Mouse (Mus musculus) ES-E14 (cell line): ENCODE data around the gene Fbxo11. TPM values are rescaled to one million over a fixed set of nuclear protein-coding genes. Genes with fewer than 3 reads are reported as not detected.

Experiments
- DNase-seq: peaks from one replicate; pipeline ENCODE4 v3.0.0-alpha.2; 2013; ENCODE audit warnings: low read depth, low spot score
- H3K27ac ChIP-seq: 2 replicates; pipeline ENCODE4 v1.5.1; 2012; ENCODE audit warnings: low read depth, mild to moderate bottlenecking, low read length, moderate library complexity, mixed read lengths; ENCODE audit not compliant: poor library complexity, insufficient read depth, severe bottlenecking
- H3K36me3 ChIP-seq: 2 replicates; pipeline ENCODE4 v1.6.1; 2012; ENCODE audit warnings: mild to moderate bottlenecking, low read length, moderate library complexity, mixed read lengths; ENCODE audit not compliant: control insufficient read depth, poor library complexity, insufficient read depth, severe bottlenecking
- H3K4me1 ChIP-seq, 2 experiments: fragments of 150-350 bp in 1 of 2; sonication (generic) in 1 of 2; 2 replicates each; pipeline ENCODE4 v1.6.1; 2012; ENCODE audit warnings: low read length in 2 of 2, mild to moderate bottlenecking in 1 of 2, mixed read lengths in 1 of 2; ENCODE audit not compliant: control insufficient read depth in 2 of 2, insufficient read depth in 2 of 2, poor library complexity in 1 of 2
- H3K4me3 ChIP-seq, 2 experiments: fragments of 150-350 bp in 1 of 2; sonication (generic) in 1 of 2; 2 replicates each; pipeline ENCODE4 v1.5.1; 2012; ENCODE audit warnings: low read length in 2 of 2, low read depth in 1 of 2, mild to moderate bottlenecking in 1 of 2, mixed read lengths in 1 of 2; ENCODE audit not compliant: insufficient read depth in 1 of 2, poor library complexity in 1 of 2, severe bottlenecking in 1 of 2
- H3K9ac ChIP-seq: 2 replicates; pipeline ENCODE4 v1.6.1; 2012; ENCODE audit warnings: low read depth, mild to moderate bottlenecking, low read length, mixed read lengths; ENCODE audit not compliant: poor library complexity, insufficient read depth, severe bottlenecking
- H3K9me3 ChIP-seq: fragments of 150-350 bp; sonication (generic); 2 replicates; pipeline ENCODE4 v1.6.1; 2012; ENCODE audit warnings: low read depth, mild to moderate bottlenecking, low read length; ENCODE audit not compliant: control insufficient read depth, insufficient read depth
- CHD2 ChIP-seq: IDR thresholded peaks from 2 replicates; pipeline ENCODE4 v1.6.1; 2014; ENCODE audit warnings: mild to moderate bottlenecking, low read depth, low read length, inconsistent platforms
- HCFC1 ChIP-seq: IDR thresholded peaks from 2 replicates; pipeline ENCODE4 v1.6.1; 2012; ENCODE audit warnings: low read length, inconsistent platforms, borderline replicate concordance; ENCODE audit not compliant: insufficient read depth
- MAFK ChIP-seq: IDR thresholded peaks from 2 replicates; pipeline ENCODE4 v1.6.1; 2014; ENCODE audit warnings: mild to moderate bottlenecking, low read depth, low read length, inconsistent platforms; ENCODE audit not compliant: insufficient read depth
- ZC3H11A ChIP-seq: IDR thresholded peaks from 2 replicates; pipeline ENCODE4 v1.6.1; 2012; ENCODE audit warnings: low read depth, mild to moderate bottlenecking, inconsistent platforms, low read length, borderline replicate concordance
- ZNF384 ChIP-seq: IDR thresholded peaks from 2 replicates; pipeline ENCODE4 v1.6.1; 2012; ENCODE audit warnings: low read depth, low read length, inconsistent platforms
- in situ Hi-C, 2 experiments: fragments of 600-800 bp; cut with MboI; formaldehyde crosslinking; loops; one replicate each; pipeline ENCODE4 v1.15.1; 2025; ENCODE audit warnings: low sequenced_read_pairs in 2 of 2, inconsistent platforms in 1 of 2; ENCODE audit not compliant: unreplicated experiment in 2 of 2
- total RNA-seq: library from RNA; depleted of rRNA; stranded (reverse); fragments of 300-350 nt; gene quantifications from 2 replicates; pipeline ENCODE4 v1.2.3, GENCODE M21; 2012

The Fbxo11 gene
- total RNA-seq, 1 experiment: 23.5 TPM

DNA sequence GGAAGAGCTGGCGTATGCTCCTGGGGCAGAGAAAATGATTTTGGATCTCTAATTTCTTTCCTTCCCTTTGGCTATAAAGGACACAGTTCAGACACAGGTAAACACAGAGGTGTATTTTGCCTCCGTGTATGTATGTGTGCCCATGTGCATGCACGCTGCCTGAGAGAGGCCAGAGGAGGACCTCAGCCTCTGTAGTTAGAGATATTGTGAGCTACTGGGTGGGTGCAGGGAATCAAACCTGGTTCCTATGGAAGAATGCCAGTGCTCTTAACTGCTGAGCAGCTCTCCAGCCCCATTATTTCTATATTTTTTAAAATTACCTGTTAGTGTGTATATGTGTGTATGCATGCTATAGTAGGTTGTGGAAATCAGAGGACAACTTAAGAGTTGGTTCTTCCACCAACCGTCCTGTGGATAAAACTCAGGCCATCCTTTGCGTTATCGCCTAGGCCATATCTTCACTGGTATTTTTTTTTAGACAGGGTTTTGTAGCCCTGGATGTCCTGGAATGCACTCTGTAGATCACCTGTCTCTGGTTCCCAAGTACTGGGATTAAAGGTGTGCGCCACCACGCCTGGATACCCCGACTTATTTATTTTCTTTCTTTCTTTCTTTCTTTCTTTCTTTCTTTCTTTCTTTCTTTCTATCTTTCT, 88.8 kb downstream of the Fbxo11 start:
- Histone ChIP-seq H3K4me3 (peak overlapping the region; percentile 98 to 99), H3K9me3 (no peaks in the 10 kb centered on the region), H3K4me1 (peaks cover 5 to 14% of the 10 kb centered on the region in 2 experiments; a peak in 3 of 4 replicates), H3K27ac (peak overlapping the region; percentile 99; the same call in 1 of the 2 replicates), H3K36me3 (peaks cover 23% of the 10 kb centered on the region), H3K9ac (peak overlapping the region; percentile 100)
- in situ Hi-C loops: no loop called here
- no peak for DNase-seq
- TF ChIP-seq ZC3H11A (no peak), HCFC1 (no peak), MAFK (no peak), ZNF384 (no peak), CHD2 (no peak)

DNA sequence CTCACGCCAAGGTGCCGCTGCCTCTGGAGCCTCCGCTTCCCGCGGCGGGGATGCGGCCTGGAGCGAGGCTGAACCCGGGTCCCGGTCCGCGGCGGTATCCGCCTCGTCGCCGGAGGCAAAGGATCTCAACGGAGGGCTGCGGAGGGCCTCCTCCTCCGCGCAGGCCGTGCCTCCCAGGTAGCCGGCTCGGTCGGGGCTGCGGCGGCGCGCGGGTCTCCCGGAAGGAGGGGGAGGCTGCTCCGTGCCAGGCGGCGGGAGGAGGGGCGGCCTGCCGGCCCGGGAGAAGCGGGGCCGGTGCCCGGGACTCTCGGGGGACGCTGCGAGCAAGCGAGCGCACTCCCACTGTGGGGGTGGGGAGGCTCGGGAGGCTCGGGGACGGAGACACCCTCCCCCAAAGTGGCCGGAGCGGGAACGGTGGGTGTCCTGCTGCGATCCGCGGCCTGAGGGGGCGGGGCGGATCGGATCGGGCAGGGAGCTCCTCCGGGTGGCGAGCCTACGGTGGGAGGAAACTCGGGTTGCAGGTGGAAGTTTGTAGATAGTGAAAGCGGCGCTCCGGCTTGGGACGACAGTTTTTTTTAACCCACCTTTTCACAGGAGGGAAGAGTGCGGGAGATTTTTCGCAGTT, 89.8 kb downstream of the Fbxo11 start:
- Histone ChIP-seq H3K4me1 (peaks cover 7 to 13% of the 10 kb centered on the region in 2 experiments; a peak in 3 of 4 replicates), H3K27ac (peak overlapping the region; percentile 99), H3K36me3 (peaks cover 17% of the 10 kb centered on the region), H3K9ac (peak overlapping the region; percentile 100), H3K9me3 (no peaks in the 10 kb centered on the region), H3K4me3 (peak overlapping the region; percentile 98 to 99)
- no peak for DNase-seq
- in situ Hi-C loops: no loop called here
- no peak for TF ChIP-seq ZNF384
- no peak for TF ChIP-seq CHD2
- no peak for TF ChIP-seq ZC3H11A
- no peak for TF ChIP-seq MAFK
- TF ChIP-seq HCFC1: no peak

DNA sequence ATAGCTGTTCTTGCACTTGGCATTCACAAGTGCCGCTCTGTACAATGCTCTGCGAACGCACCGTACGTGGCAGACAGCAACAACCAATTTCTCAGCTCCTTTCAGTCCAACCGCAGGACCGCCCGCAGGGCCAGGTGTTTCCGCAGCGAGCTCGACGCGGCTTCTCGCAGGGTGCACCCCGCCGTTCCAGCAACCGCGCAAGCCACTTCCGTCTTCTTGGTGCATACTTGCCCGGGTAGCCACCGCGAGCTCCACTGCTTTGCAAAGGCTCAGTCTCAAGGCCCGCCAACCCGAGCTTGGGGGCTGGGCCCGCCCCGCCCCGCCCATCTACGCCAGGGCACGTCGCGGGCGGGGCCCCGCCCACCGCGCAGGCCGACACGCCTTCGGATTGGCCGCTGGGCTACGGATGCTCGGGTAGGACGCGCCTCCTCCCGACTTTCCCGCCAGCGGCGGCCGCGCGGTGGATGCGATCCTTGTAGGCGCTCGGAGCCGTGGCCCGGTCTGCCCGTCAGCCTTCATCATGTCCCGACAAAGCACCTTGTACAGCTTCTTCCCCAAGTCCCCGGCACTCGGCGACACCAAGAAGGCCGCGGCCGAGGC, 90.4 kb downstream of the Fbxo11 start, which contains the start of gene Msh6:
Gene Msh6, plus strand, starts transcription at position 434 of the 600 bp plus-strand sequence.
- Histone ChIP-seq H3K27ac (peak within 1 kb of the TSS; percentile 99), H3K36me3 (peaks cover 14% of the 10 kb centered on the region), H3K9me3 (no peaks in the 10 kb centered on the region), H3K4me1 (peaks cover 7 to 13% of the 10 kb centered on the region in 2 experiments; a peak in 3 of 4 replicates), H3K4me3 (peak within 1 kb of the TSS; percentile 98 to 99), H3K9ac (peak within 1 kb of the TSS; percentile 100)
- TF ChIP-seq HCFC1: no peak; the same call in 1 of the 2 replicates
- no peak for TF ChIP-seq ZC3H11A
- TF ChIP-seq CHD2: no peak; the same call in none of the 2 replicates
- TF ChIP-seq ZNF384: no peak
- no peak for TF ChIP-seq MAFK
- peak; percentile 85 for DNase-seq
- in situ Hi-C loops: no loop called here

DNA sequence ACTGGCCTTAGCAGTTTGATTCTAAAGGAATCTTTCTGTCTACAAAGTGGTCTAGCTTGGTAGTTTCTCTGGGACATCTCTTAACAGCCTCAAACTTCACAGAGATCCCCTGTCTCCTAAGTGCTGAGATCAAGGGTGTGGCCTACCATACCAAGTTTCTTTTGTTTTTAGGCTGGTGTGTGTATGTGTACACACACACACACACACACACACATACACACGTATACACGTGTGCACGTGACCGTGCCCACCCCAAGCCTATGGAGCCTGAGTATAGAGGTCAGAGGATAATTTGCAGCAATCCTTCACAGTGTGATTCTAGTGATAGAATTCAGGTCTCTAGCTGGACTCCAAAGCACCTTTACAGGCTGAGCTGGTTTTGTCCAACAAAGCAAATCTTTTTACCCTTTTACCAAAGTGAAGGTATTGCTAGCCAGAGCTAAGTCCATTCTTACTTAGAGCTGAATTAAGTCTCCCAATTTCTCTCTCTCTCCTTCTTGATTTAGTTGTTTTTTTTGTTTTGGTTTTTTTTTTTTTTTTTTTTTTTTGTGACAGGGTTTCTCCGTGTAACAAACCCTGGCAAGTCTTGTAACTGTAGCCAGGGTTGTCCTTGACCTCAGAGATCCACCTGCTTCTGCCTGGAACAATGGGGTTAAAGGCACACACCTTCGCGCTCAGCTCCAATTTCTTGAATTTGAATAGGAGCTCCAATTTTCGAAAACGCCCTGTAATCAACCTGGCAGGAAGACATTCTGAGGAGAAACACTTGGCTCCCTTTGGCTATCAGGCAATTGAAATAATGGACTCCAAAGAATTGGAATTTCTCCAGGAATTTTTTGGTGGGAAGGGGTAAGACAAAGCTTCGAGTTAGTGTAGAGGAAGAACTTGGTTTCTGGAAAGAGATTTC, 91.6 kb downstream of the Fbxo11 start:
- TF ChIP-seq HCFC1: no peak; the same call in 1 of the 2 replicates
- TF ChIP-seq CHD2: peak; percentile 9; the same call in 1 of the 2 replicates
- peak; percentile 89 for TF ChIP-seq ZNF384
- no peak for TF ChIP-seq ZC3H11A
- 0 out of 2 replicates have a peak, but pooled peaks have one; percentile 13 for TF ChIP-seq MAFK
- peak overlapping the region; percentile 87; the same call in 1 of the 2 replicates for H3K9ac ChIP-seq
- peak overlapping the region; percentile 98 for H3K27ac ChIP-seq

More for the DNA sequence above, 91.6 kb downstream of the Fbxo11 start:
- Histone ChIP-seq H3K36me3 (peaks cover 13% of the 10 kb centered on the region), H3K4me1 (peaks cover 7 to 11% of the 10 kb centered on the region in 2 experiments; a peak in 3 of 4 replicates), H3K4me3 (peak overlapping the region; percentile 75 to 99), H3K9me3 (no peaks in the 10 kb centered on the region)
- in situ Hi-C loops: no loop called here
- peak; percentile 85 for DNase-seq
